Mouse (Mus musculus) erythroblast, embryonic 14.5 days (primary cell): ENCODE data around the gene Samd4. TPM values are rescaled to one million over a fixed set of nuclear protein-coding genes. Genes with fewer than 3 reads are reported as not detected.

Experiments used
- H3K27me3 ChIP-seq: 2 replicates; pipeline ENCODE4 v1.6.1; 2012; ENCODE audit warnings: inconsistent platforms; ENCODE audit not compliant: control insufficient read depth
- H3K36me3 ChIP-seq: 2 replicates; pipeline ENCODE4 v1.6.1; 2012; ENCODE audit warnings: mild to moderate bottlenecking, inconsistent platforms; ENCODE audit not compliant: control insufficient read depth
- H3K4me1 ChIP-seq: 2 replicates; pipeline ENCODE4 v1.6.1; 2012; ENCODE audit warnings: inconsistent platforms; ENCODE audit not compliant: control insufficient read depth
- H3K4me3 ChIP-seq: replicated peaks from 2 replicates; pipeline ENCODE3; 2012; ENCODE audit warnings: moderate library complexity, mild to moderate bottlenecking, inconsistent platforms
- H3K9me3 ChIP-seq: 2 replicates; pipeline ENCODE4 v1.6.1; 2012; ENCODE audit warnings: low read length, inconsistent platforms, mixed read lengths; ENCODE audit not compliant: control insufficient read depth
- GATA1 ChIP-seq: IDR thresholded peaks from 2 replicates; pipeline ENCODE4 v1.6.1; 2012; ENCODE audit warnings: low read length, inconsistent platforms, mixed read lengths
- TAL1 ChIP-seq: IDR thresholded peaks from 3 replicates; pipeline ENCODE4 v1.6.1; 2012; ENCODE audit warnings: low read length, inconsistent platforms, mixed read lengths
- polyA plus RNA-seq: library from polyadenylated mRNA; stranded (reverse); fragments of >175 nt; gene quantifications from 2 replicates; pipeline ENCODE4 v1.2.3, GENCODE M21; 2012

The Samd4 gene
- polyA plus RNA-seq, 1 experiment, result 0.14 TPM

DNA sequence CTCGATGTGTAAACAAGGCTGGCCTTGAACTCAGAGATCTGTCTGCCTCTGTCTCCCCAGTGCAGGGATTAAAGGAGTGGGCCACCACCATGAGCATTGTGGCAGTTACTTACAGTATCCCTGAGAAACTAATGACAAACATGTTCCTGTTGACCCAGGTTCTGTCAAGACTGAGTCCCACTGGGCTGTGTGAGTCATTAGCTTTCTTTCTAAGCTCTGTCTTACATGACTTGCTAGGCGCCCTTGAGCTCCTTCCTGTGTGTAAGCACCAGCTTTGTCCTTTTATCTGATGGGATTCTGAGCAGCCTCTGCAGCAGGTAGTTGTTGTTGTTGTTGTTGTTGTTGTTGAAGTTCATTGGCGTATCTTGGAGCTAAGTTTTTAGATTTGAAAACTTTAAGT, 61.8 kb downstream of the Samd4 start:
- no peaks in the 10 kb centered on the region for H3K36me3 ChIP-seq
- no peak for TF ChIP-seq TAL1
- no peak for TF ChIP-seq GATA1
- no peak overlapping the region for H3K4me3 ChIP-seq
- no peaks in the 10 kb centered on the region for H3K4me1 ChIP-seq
- H3K9me3 ChIP-seq, result no peaks in the 10 kb centered on the region
- H3K27me3 ChIP-seq, result no peaks in the 10 kb centered on the region

DNA sequence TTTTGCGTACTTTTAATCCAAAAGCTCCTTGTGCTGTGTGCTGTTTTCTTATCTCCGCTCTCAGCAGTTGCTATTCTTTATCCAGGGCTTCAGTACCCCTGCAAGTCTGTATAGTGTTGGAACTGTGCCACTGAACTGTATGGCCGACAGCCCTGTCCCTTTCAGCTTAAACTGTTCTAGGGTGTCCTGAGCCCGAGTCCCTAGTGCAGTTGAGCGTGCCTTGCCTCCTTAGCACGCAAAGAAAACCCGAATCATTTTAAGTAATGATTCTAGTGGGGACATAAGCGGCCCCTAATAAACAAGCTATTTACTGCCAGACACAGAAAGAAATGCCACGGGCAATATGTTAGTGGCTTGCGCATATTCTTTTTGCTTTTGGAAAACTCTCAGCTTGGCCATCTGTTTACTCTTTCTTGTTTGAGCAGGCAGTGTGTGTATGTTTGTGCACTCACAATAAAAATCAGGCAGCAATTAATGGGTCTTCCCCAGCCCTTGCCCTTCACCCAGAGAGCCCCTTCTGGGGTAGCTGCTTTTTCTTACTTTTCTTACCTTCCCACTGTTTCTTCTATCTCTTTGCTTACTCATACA, 63.3 kb downstream of the Samd4 start:
- Histone ChIP-seq H3K36me3 (no peaks in the 10 kb centered on the region), H3K4me3 (no peak overlapping the region), H3K4me1 (no peaks in the 10 kb centered on the region), H3K27me3 (no peaks in the 10 kb centered on the region), H3K9me3 (no peaks in the 10 kb centered on the region)
- TF ChIP-seq GATA1 (no peak), TAL1 (no peak)

DNA sequence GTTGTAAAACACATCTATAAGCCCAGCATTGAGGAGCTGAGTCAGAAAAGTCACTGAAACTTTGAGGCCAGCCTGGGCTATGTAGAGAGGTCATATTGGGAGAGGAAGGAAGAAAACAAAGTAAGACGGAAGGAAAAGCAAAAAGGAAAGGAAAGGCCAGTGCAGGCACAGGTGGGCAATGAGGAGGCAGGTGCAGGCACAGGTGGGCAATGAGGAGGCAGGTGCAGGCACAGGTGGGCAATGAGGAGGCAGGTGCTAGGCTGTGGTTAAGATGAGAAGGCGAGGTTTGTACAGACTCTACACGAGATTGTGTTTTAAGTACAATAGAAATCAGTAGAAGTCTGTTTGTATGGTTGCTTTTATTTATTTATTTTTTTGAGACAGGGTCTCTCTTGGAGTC, 65.0 kb downstream of the Samd4 start:
- H3K9me3 ChIP-seq, result no peaks in the 10 kb centered on the region
- no peaks in the 10 kb centered on the region for H3K27me3 ChIP-seq
- H3K4me1 ChIP-seq, result no peaks in the 10 kb centered on the region
- TF ChIP-seq GATA1, result no peak
- no peak for TF ChIP-seq TAL1
- H3K4me3 ChIP-seq, result no peak overlapping the region
- H3K36me3 ChIP-seq, result no peaks in the 10 kb centered on the region

DNA sequence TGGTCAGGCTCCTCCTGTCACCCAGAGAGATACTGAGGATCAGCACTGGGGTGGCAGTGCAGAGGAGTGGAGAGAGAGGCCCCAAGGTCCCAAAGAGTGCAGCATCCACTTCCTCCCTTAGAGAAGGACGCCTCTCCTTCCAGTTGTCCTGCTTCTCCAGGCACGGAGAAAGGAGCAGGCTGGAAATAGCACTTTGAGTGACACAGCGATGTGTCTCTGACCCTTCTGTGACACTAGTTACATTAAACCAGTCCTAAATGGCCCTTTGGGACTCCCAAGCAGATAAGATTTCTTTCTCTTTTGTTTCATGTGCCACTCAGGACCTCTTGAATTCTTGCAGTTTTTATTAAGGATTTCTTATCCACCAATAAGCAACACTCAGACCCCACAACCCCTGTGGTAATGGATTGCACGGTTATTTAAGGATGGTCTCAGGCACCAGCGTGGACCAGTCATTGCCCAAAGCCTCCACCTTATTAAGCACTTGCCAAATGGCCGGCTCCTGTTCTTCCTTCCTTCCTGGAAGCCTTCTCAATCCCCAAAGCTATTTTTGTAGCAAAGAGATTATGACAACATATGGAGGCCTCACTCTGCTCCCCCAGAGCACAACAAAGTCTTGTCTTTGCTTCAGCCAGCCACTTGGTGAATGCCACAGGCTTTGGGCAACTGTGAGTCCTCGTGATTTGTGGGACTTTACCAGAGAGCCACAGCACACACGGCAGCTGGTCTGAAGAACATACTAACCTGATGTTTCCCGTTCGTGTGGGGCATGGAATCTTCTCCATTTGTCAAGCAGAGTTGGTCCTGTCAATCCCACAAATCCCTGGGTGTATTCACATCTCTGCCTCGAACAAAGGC, 68.1 kb downstream of the Samd4 start:
- Histone ChIP-seq H3K4me3 (no peak overlapping the region), H3K9me3 (no peaks in the 10 kb centered on the region), H3K27me3 (no peaks in the 10 kb centered on the region), H3K36me3 (no peaks in the 10 kb centered on the region), H3K4me1 (no peaks in the 10 kb centered on the region)
- TF ChIP-seq GATA1 (no peak), TAL1 (no peak)

DNA sequence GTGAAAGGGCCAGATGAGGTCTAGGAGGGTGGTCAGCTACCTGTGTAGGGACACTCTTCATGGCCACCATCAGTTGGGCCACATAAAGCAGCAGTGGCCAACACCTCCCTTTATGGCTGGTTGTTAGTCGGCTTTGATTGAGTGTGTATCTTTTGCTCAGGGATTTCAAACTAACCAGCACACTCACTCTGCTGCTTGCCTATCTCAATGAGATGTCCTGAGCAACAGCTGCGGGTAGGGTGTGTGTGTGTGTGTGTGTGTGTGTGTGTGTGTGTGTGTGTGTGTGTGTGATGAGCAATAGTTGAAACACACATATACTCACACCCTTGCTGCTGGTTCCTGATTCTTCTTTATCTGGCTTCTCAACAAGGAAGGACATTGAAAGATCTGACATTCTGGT, 69.6 kb downstream of the Samd4 start:
- no peaks in the 10 kb centered on the region for H3K4me1 ChIP-seq
- no peaks in the 10 kb centered on the region for H3K36me3 ChIP-seq
- no peak overlapping the region for H3K4me3 ChIP-seq
- TF ChIP-seq GATA1 (no peak), TAL1 (no peak)
- H3K9me3 ChIP-seq, result no peaks in the 10 kb centered on the region
- no peaks in the 10 kb centered on the region for H3K27me3 ChIP-seq

DNA sequence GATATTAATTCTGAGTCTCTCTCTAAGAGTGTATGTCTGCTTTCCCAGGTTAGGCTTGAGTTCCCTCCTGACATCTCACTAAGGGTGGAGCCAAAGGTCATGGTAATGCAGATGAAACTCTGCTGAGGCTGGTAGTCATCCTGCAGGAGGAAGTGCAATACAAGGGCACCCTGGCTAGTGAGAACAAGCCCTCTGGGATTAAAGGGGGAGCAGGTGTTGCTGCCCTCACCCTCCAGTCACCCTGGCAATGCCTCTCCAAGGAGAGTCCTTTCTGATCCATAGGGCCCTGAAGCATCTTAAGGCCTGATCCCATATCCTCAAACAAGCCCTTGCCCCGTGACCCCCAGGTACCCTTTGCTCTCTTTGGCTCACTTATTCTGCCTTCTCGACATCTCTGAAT, 72.5 kb downstream of the Samd4 start:
- no peaks in the 10 kb centered on the region for H3K27me3 ChIP-seq
- no peak for TF ChIP-seq GATA1
- TF ChIP-seq TAL1, result no peak
- no peaks in the 10 kb centered on the region for H3K9me3 ChIP-seq
- no peaks in the 10 kb centered on the region for H3K4me1 ChIP-seq
- no peaks in the 10 kb centered on the region for H3K36me3 ChIP-seq
- no peak overlapping the region for H3K4me3 ChIP-seq

DNA sequence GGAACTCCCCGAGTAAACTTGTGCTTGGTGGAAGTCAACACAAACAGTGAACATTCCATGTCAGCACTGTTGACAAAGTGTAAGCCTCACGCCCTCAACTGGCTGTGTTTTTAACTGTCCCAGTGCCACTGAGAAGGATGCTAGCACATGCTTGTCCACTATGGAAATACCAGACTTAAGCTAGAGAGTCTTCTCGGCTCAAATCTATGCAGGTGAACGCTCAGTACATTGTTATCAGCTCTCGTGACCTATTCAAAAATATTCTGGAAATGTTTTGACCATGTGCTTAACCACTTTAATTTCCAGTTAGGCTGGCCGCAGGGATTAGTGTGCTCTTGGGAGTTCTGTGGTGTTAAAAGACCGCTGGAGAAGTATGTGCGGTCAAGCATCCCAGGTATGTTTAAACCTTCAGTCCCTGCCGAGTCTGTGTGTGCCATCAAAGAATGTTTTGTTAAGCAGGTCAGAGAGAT, 73.0 kb downstream of the Samd4 start:
- Histone ChIP-seq H3K4me1 (no peaks in the 10 kb centered on the region), H3K9me3 (no peaks in the 10 kb centered on the region), H3K27me3 (no peaks in the 10 kb centered on the region), H3K36me3 (no peaks in the 10 kb centered on the region), H3K4me3 (no peak overlapping the region)
- TF ChIP-seq TAL1, result no peak

DNA sequence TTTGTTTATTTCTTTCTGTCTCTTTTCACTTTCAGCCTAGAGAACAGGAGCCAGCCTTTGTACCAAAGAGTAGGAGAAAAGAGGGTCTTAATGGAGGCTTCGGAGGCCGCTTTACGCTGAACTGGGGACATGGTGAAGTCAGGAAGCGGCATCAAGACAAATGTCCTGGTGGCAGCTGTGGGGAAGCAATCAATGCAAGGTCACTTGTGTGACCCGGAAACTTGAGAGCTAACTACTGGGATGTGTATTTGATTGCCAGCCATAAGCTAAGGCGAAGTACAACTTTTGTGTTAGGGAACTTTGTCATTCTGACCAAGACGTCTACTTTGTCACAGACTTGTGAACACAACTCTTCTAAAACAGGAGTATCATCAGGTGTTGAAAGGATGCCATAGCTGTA, 73.5 kb downstream of the Samd4 start:
- TF ChIP-seq GATA1 (no peak), TAL1 (no peak)
- Histone ChIP-seq H3K4me1 (no peaks in the 10 kb centered on the region), H3K4me3 (no peak overlapping the region), H3K36me3 (no peaks in the 10 kb centered on the region), H3K9me3 (no peaks in the 10 kb centered on the region), H3K27me3 (no peaks in the 10 kb centered on the region)

DNA sequence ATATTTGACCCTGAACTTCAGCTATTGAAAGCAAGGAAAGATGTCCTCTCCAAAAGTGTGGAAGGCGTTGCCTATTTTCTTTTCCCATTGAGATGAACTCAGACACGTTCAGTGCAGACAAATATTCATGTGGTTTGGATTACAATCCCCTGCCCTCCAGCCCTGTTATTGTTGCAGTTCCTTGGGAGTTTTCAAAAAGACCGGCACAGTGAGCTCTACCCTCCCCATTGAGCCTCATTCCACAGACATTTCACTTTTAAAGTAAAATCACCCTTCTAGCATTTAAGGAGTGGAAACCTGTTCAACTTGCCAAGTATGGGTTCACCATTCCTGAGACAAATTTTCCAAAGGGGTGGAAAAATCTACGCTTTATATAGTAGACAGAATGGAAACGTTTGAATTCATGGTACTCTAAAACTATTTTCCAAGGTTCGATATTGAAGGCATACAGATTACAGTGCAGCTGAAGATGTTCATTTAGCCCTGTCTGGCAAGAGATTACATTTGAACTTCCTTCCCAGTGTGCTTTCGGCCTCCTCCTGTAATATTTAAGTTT, 76.6 kb downstream of the Samd4 start:
- no peak overlapping the region for H3K4me3 ChIP-seq
- no peaks in the 10 kb centered on the region for H3K4me1 ChIP-seq
- H3K36me3 ChIP-seq, result no peaks in the 10 kb centered on the region
- no peaks in the 10 kb centered on the region for H3K9me3 ChIP-seq
- H3K27me3 ChIP-seq, result no peaks in the 10 kb centered on the region
- TF ChIP-seq TAL1, result no peak

DNA sequence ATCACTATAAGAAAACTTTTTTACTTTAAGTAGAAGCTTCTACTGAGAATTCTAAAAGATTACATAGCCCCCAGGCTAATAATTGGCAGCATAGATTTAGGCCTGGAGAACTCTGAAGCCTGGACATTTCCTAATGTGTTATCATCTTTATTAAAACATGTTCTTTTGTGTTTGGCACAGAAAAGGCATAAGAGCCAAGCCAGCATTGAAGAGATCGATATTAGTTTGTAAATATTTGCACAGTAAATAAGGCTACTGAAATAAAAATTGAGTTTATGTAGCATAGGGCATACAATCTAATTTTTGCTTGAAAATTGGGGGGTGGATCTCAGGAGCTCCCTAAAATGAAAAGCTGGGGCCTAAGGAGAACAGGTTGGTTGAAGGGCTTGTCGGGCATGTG, 77.2 kb downstream of the Samd4 start:
- Histone ChIP-seq H3K4me3 (no peak overlapping the region), H3K4me1 (no peaks in the 10 kb centered on the region), H3K9me3 (no peaks in the 10 kb centered on the region), H3K27me3 (no peaks in the 10 kb centered on the region), H3K36me3 (no peaks in the 10 kb centered on the region)
- TF ChIP-seq TAL1 (no peak), GATA1 (no peak)
